Mouse (Mus musculus) liver, adult 2 months (tissue): ENCODE data around the gene Tpt1.
"Not testable (repeated sequence)": the region's sequence is repeated elsewhere in the genome, so short reads cannot be mapped to it uniquely, and the experiment has no call there.

Source experiments
- CTCF ChIP-seq: fragments of 200-500 bp; IDR thresholded peaks from 2 replicates; pipeline ENCODE4 v1.5.1; 2011; ENCODE audit warnings: low read depth, low read length, control low read depth
- POLR2A ChIP-seq: fragments of 200-500 bp; IDR thresholded peaks from 2 replicates; pipeline ENCODE4 v1.6.1; 2011; ENCODE audit warnings: low read length, control low read depth; ENCODE audit not compliant: insufficient read depth; ENCODE audit errors: extremely low read depth

GRCm38 (mm10) chr14:75829817-75830216 lies 15.1 kb upstream of the Tpt1 start:
- not testable (repeated sequence) for TF ChIP-seq POLR2A, CTCF
